Mouse (Mus musculus) ES-Bruce4 (cell line): ENCODE measurements around the gene Rhod. TPM values are rescaled to one million over a fixed set of nuclear protein-coding genes. Genes with fewer than 3 reads are reported as not detected.

ENCODE experiments used
- H3K27ac ChIP-seq: 2 replicates; pipeline ENCODE4 v1.5.1; 2012; ENCODE audit warnings: low read length, inconsistent platforms; ENCODE audit not compliant: insufficient read depth
- H3K27me3 ChIP-seq: 2 replicates; pipeline ENCODE4 v1.6.1; 2012; ENCODE audit warnings: mild to moderate bottlenecking, low read length, inconsistent platforms; ENCODE audit not compliant: control insufficient read depth, poor library complexity, insufficient read depth, severe bottlenecking
- H3K36me3 ChIP-seq: 2 replicates; pipeline ENCODE4 v1.6.1; 2012; ENCODE audit warnings: inconsistent platforms, mild to moderate bottlenecking, low read length, moderate library complexity; ENCODE audit not compliant: control insufficient read depth, poor library complexity, insufficient read depth, severe bottlenecking
- H3K4me1 ChIP-seq: one replicate; pipeline ENCODE4 v1.8.1; 2011; ENCODE audit warnings: low read length; ENCODE audit not compliant: control insufficient read depth, insufficient read depth
- H3K4me3 ChIP-seq: 2 replicates; pipeline ENCODE4 v1.5.1; 2011; ENCODE audit warnings: low read depth, mild to moderate bottlenecking, low read length
- H3K9ac ChIP-seq: 2 replicates; pipeline ENCODE4 v1.6.1; 2012; ENCODE audit warnings: low read depth, mild to moderate bottlenecking, inconsistent platforms; ENCODE audit not compliant: poor library complexity, severe bottlenecking
- H3K9me3 ChIP-seq: replicated peaks from 2 replicates; pipeline ENCODE4 v1.6.1; 2012; ENCODE audit warnings: mild to moderate bottlenecking, low read length, inconsistent platforms; ENCODE audit not compliant: control insufficient read depth, poor library complexity, insufficient read depth, severe bottlenecking
- CTCF ChIP-seq: IDR thresholded peaks from one replicate; pipeline ENCODE4 v1.8.1; 2011; ENCODE audit warnings: low read depth, low read length
- EP300 ChIP-seq: IDR thresholded peaks from 2 replicates; pipeline ENCODE4 v1.6.1; 2011; ENCODE audit warnings: low read depth, low read length; ENCODE audit not compliant: insufficient read depth
- POLR2A ChIP-seq: IDR thresholded peaks from one replicate; pipeline ENCODE4 v1.8.1; 2011; ENCODE audit warnings: low read length; ENCODE audit not compliant: insufficient read depth
- polyA plus RNA-seq: library from polyadenylated mRNA; stranded (reverse); fragments of >200 nt; gene quantifications from 2 replicates; pipeline ENCODE4 v1.2.4, GENCODE M21; 2011; ENCODE audit warnings: low read depth; ENCODE audit not compliant: missing spikeins, insufficient read depth, insufficient read length

The Rhod gene
- polyA plus RNA-seq, 1 experiment, result 16.9 TPM

- no peak overlapping the region for H3K4me3 ChIP-seq
- no peaks in the 10 kb centered on the region for H3K27me3 ChIP-seq
- TF ChIP-seq CTCF (no peak), POLR2A (no peak)
- no peak overlapping the region for H3K9ac ChIP-seq
- no peaks in the 10 kb centered on the region for H3K9me3 ChIP-seq
- H3K4me1 ChIP-seq, result peaks cover 2% of the 10 kb centered on the region
- H3K36me3 ChIP-seq, result no peaks in the 10 kb centered on the region
- no peak overlapping the region for H3K27ac ChIP-seq
These were observed 16.2 kb downstream of the Rhod start for GRCm38 (mm10) chr19:4423021-4423420.

DNA sequence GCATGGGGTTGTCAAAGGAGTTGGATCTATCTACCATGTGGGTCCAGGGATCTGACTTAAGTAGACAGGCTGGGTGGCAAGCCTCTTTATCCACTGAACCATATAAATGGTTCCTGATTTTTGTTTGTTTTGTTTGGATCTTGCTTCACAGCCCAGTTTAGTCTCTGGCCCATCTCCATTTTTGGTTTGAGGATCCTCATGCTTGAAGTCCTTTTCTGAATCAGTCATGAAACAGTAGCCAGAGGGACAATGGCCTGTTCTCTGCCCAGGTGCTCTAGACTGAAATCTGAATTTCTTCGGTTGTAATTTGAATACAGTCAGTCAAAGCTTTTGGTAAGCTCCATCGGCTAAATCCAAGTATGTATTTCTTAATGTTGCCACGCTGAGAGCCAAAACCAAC, 16.7 kb downstream of the Rhod start:
- Histone ChIP-seq H3K4me1 (peaks cover 2% of the 10 kb centered on the region), H3K27me3 (no peaks in the 10 kb centered on the region), H3K9ac (no peak overlapping the region), H3K27ac (no peak overlapping the region), H3K9me3 (no peaks in the 10 kb centered on the region), H3K4me3 (no peak overlapping the region), H3K36me3 (no peaks in the 10 kb centered on the region)
- TF ChIP-seq EP300, result no peak
- no peak for TF ChIP-seq CTCF
- no peak for TF ChIP-seq POLR2A

- Histone ChIP-seq H3K36me3 (no peaks in the 10 kb centered on the region), H3K4me3 (no peak overlapping the region), H3K4me1 (peaks cover 2% of the 10 kb centered on the region), H3K9me3 (no peaks in the 10 kb centered on the region), H3K27ac (no peak overlapping the region), H3K9ac (no peak overlapping the region), H3K27me3 (no peaks in the 10 kb centered on the region)
- TF ChIP-seq CTCF (no peak), EP300 (no peak), POLR2A (no peak)
These were observed 18.9 kb downstream of the Rhod start for GRCm38 (mm10) chr19:4420153-4420910.

DNA sequence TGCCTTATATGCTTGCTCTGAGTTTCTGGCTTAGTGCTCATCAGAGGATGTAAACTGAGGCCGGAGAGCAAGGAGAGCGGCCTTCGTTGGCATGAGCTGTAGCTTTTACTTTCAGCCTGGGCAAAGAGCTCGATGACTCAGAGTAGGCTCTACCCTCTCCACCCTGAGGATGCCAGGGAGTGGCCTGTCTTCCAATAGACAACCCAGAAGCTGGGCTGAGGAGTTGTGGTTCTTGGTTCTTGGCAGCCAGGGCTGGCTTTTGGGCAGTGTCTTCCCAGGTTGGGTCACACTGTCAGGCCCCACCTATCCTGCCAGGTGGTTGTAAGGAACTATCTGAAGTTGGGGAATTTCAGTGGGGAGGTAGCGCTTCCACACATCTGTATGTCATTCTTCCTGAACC, 19.5 kb downstream of the Rhod start:
- H3K4me1 ChIP-seq, result no peaks in the 10 kb centered on the region
- H3K27me3 ChIP-seq, result no peaks in the 10 kb centered on the region
- no peaks in the 10 kb centered on the region for H3K9me3 ChIP-seq
- H3K36me3 ChIP-seq, result no peaks in the 10 kb centered on the region
- TF ChIP-seq CTCF (no peak), EP300 (no peak), POLR2A (no peak)
- no peak overlapping the region for H3K9ac ChIP-seq
- H3K27ac ChIP-seq, result no peak overlapping the region
- no peak overlapping the region for H3K4me3 ChIP-seq

DNA sequence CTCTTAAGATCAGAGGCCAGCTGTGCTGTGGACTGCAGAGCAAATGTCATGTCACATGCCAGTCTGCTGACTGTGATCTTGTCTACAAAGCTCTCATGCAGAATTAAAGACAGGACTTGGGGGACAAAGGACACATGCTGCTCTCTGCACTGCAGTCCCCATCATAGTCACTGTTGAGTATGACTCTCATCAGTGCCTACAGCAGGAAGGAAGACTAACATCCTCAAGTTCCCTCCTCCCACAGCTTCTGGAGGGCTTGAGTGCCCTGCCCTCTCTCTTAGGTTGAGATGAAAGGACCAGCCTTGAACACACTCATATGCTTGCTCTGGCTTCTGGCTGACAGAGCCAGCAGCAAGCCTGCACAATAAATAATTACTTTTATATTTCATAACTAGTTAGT, 21.5 kb downstream of the Rhod start:
- Histone ChIP-seq H3K9ac (no peak overlapping the region), H3K36me3 (no peaks in the 10 kb centered on the region), H3K4me3 (no peak overlapping the region), H3K27ac (no peak overlapping the region), H3K4me1 (no peaks in the 10 kb centered on the region), H3K27me3 (no peaks in the 10 kb centered on the region), H3K9me3 (no peaks in the 10 kb centered on the region)
- TF ChIP-seq CTCF (no peak), POLR2A (no peak), EP300 (no peak)

GRCm38 (mm10) chr19:4417183-4417582, 22.0 kb downstream of the Rhod start:
- Histone ChIP-seq H3K9ac (no peak overlapping the region), H3K27ac (no peak overlapping the region), H3K4me1 (no peaks in the 10 kb centered on the region), H3K4me3 (no peak overlapping the region), H3K9me3 (no peaks in the 10 kb centered on the region), H3K27me3 (peaks cover 1% of the 10 kb centered on the region; the same call in 1 of the 2 replicates), H3K36me3 (no peaks in the 10 kb centered on the region)
- peak; percentile 88 for TF ChIP-seq CTCF
- no peak for TF ChIP-seq EP300
